Mouse (Mus musculus) liver, postnatal 0 days (tissue): Measurements from ENCODE around the gene Cfap45. TPM values are rescaled to one million over a fixed set of nuclear protein-coding genes. Genes with fewer than 3 reads are reported as not detected.

Source experiments
- ATAC-seq: fragments of 200-750 bp; cut with Nextera tagmentation; 2 replicates; pipeline ENCODE4 v1.8.0; 2017; ENCODE audit warnings: mild to moderate bottlenecking, moderate library complexity
- DNase-seq: peaks from one replicate; pipeline ENCODE4 v3.0.0-alpha.2; 2016
- H3K27ac ChIP-seq: fragments of 300-500 bp; sonication (generic); 2 replicates; pipeline ENCODE4 v1.5.1; 2014; ENCODE audit warnings: antibody characterized with exemption, moderate library complexity, mild to moderate bottlenecking, low read depth
- H3K27me3 ChIP-seq: fragments of 300-500 bp; sonication (generic); 2 replicates; pipeline ENCODE4 v1.6.1; 2014; ENCODE audit warnings: low read length, control low read depth, mixed read lengths; ENCODE audit not compliant: insufficient read depth
- H3K36me3 ChIP-seq: fragments of 300-500 bp; sonication (generic); replicated peaks from 2 replicates; pipeline ENCODE4 v1.6.1; 2014; ENCODE audit warnings: mild to moderate bottlenecking, control low read depth, low read length, moderate library complexity, mixed read lengths; ENCODE audit not compliant: insufficient read depth
- H3K4me1 ChIP-seq: fragments of 300-500 bp; sonication (generic); 2 replicates; pipeline ENCODE4 v1.6.1; 2014; ENCODE audit warnings: antibody characterized with exemption, mild to moderate bottlenecking, control low read depth; ENCODE audit not compliant: insufficient read depth
- H3K4me2 ChIP-seq: fragments of 300-500 bp; sonication (generic); 2 replicates; pipeline ENCODE4 v1.6.1; 2014; ENCODE audit warnings: low read depth, mild to moderate bottlenecking, low read length, moderate library complexity, mixed read lengths
- H3K4me3 ChIP-seq: fragments of 300-500 bp; sonication (generic); 2 replicates; pipeline ENCODE4 v1.5.1; 2014; ENCODE audit warnings: low read depth, low read length
- H3K9ac ChIP-seq: fragments of 300-500 bp; sonication (generic); replicated peaks from 2 replicates; pipeline ENCODE4 v1.6.1; 2014; ENCODE audit warnings: mild to moderate bottlenecking, moderate library complexity
- H3K9me3 ChIP-seq: fragments of 300-500 bp; sonication (generic); 2 replicates; pipeline ENCODE4 v1.6.1; 2016; ENCODE audit warnings: mild to moderate bottlenecking, control low read depth, low read length, mixed read lengths
- CTCF ChIP-seq: sonication (generic); IDR thresholded peaks from 2 replicates; pipeline ENCODE4 v1.5.1; 2016; ENCODE audit warnings: antibody characterized with exemption, low read depth
- EP300 ChIP-seq: IDR thresholded peaks from 2 replicates; pipeline ENCODE4 v1.6.1; 2016; ENCODE audit warnings: antibody characterized with exemption, low read depth, mild to moderate bottlenecking
- WGBS: fragments of 180-500 bp; shearing (Covaris S2); extraction: QIAGEN DNeasy Blood & Tissue Kit; methylation state at CpG from one replicate; pipeline ENCODE4 v1.1.7; 2014; ENCODE audit not compliant: insufficient replicate concordance; 5-methylcytosine and 5-hydroxymethylcytosine counted together
- polyA plus RNA-seq: library from polyadenylated mRNA; unstranded; fragments of >200 nt; fragmentation: Nextera tagmentation; extraction: Ambion mirVana; gene quantifications from 2 replicates; pipeline ENCODE4 v1.2.1, GENCODE M21; 2015

Gene Cfap45
- polyA plus RNA-seq, 1 experiment from 2014 or later, result 0.32 TPM

- Histone ChIP-seq H3K4me1 (peaks cover 38% of the 10 kb centered on the region), H3K4me3 (peak overlapping the region; percentile 13; the same call in 1 of the 2 replicates), H3K27ac (peak overlapping the region; percentile 77), H3K27me3 (no peaks in the 10 kb centered on the region), H3K9me3 (peaks cover 7% of the 10 kb centered on the region; the same call in 1 of the 2 replicates), H3K4me2 (peak overlapping the region; percentile 57), H3K9ac (0 out of 2 replicates have a peak overlapping the region, but pooled peaks have one; percentile 0), H3K36me3 (peaks cover 1% of the 10 kb centered on the region; the same call in 1 of the 2 replicates)
- DNase-seq (peak; percentile 76), ATAC-seq (peak; percentile 6; the same call in 1 of the 2 replicates)
- TF ChIP-seq CTCF (peak; percentile 60), EP300 (peak; percentile 41; the same call in 1 of the 2 replicates)
- WGBS, result 11% methylated on average over 13 of the region's 13 CpGs
Observed at GRCm38 (mm10) chr1:172512962-172513361, 7.6 kb upstream of the Cfap45 start.

- peak overlapping the region; percentile 57 for H3K4me2 ChIP-seq
- H3K27ac ChIP-seq, result peak overlapping the region; percentile 77
- peak overlapping the region; percentile 13 for H3K4me3 ChIP-seq
- no peak for TF ChIP-seq CTCF
- TF ChIP-seq EP300, result no peak; the same call in 1 of the 2 replicates
- H3K9me3 ChIP-seq, result peaks cover 8% of the 10 kb centered on the region; the same call in 1 of the 2 replicates
- ATAC-seq (peak; percentile 11), DNase-seq (peak; percentile 75)
- H3K4me1 ChIP-seq, result peaks cover 35% of the 10 kb centered on the region
- H3K27me3 ChIP-seq, result no peaks in the 10 kb centered on the region
- WGBS, result 18% methylated on average over 17 of the region's 17 CpGs
- peak overlapping the region; percentile 36; the same call in 1 of the 2 replicates for H3K9ac ChIP-seq
- no peaks in the 10 kb centered on the region for H3K36me3 ChIP-seq
Observed at GRCm38 (mm10) chr1:172513525-172514212, 6.9 kb upstream of the Cfap45 start.

GRCm38 (mm10) chr1:172514213-172514529 is 6.4 kb upstream of the Cfap45 start:
- no peak for DNase-seq
- Histone ChIP-seq H3K9ac (0 out of 2 replicates have a peak overlapping the region, but pooled peaks have one; percentile 36), H3K4me2 (peak overlapping the region; percentile 57), H3K4me1 (peaks cover 33% of the 10 kb centered on the region), H3K36me3 (no peaks in the 10 kb centered on the region), H3K4me3 (0 out of 2 replicates have a peak overlapping the region, but pooled peaks have one; percentile 13), H3K27ac (peak overlapping the region; percentile 77), H3K27me3 (no peaks in the 10 kb centered on the region), H3K9me3 (peaks cover 8% of the 10 kb centered on the region; the same call in 1 of the 2 replicates)
- no peak for ATAC-seq
- 29% methylated on average over 4 of the region's 4 CpGs for WGBS
- no peak for TF ChIP-seq EP300
- no peak for TF ChIP-seq CTCF

GRCm38 (mm10) chr1:172514551-172515268 is 5.9 kb upstream of the Cfap45 start:
- TF ChIP-seq EP300 (no peak), CTCF (no peak)
- Histone ChIP-seq H3K4me2 (peak overlapping the region; percentile 57; the same call in 1 of the 2 replicates), H3K9ac (no peak overlapping the region), H3K9me3 (peaks cover 8% of the 10 kb centered on the region; the same call in 1 of the 2 replicates), H3K4me3 (no peak overlapping the region), H3K36me3 (no peaks in the 10 kb centered on the region), H3K4me1 (peaks cover 28% of the 10 kb centered on the region), H3K27me3 (no peaks in the 10 kb centered on the region), H3K27ac (peak overlapping the region; percentile 77)
- ATAC-seq (no peak), DNase-seq (no peak)
- 47% methylated on average over 7 of the region's 7 CpGs for WGBS

GRCm38 (mm10) chr1:172515396-172515795 is 5.2 kb upstream of the Cfap45 start:
- DNase-seq, result no peak
- Histone ChIP-seq H3K4me1 (peaks cover 26% of the 10 kb centered on the region), H3K27me3 (no peaks in the 10 kb centered on the region), H3K9ac (no peak overlapping the region), H3K4me2 (no peak overlapping the region), H3K9me3 (peaks cover 8% of the 10 kb centered on the region; the same call in 1 of the 2 replicates), H3K36me3 (no peaks in the 10 kb centered on the region), H3K27ac (peak overlapping the region; percentile 77), H3K4me3 (no peak overlapping the region)
- TF ChIP-seq CTCF (no peak), EP300 (no peak)
- ATAC-seq, result no peak
- 47% methylated on average over 1 of the region's 1 CpGs for WGBS

- TF ChIP-seq EP300, result no peak
- TF ChIP-seq CTCF, result peak; percentile 73
- Histone ChIP-seq H3K27me3 (no peaks in the 10 kb centered on the region), H3K4me3 (no peak overlapping the region), H3K36me3 (no peaks in the 10 kb centered on the region), H3K4me1 (peaks cover 26% of the 10 kb centered on the region), H3K9me3 (peaks cover 8% of the 10 kb centered on the region; the same call in 1 of the 2 replicates), H3K9ac (no peak overlapping the region), H3K4me2 (no peak overlapping the region), H3K27ac (no peak overlapping the region)
- DNase-seq, result no peak
- no peak for ATAC-seq
- WGBS, result 67% methylated on average over 4 of the region's 4 CpGs
Observed at GRCm38 (mm10) chr1:172518013-172518412, 2.6 kb upstream of the Cfap45 start.
